Mouse (Mus musculus) olfactory bulb, adult 2 months (tissue): ENCODE measurements at regions not wholly inside any gene's neighbourhood (a gene's known extent, or its start where the extent isn't known, plus 50 kb on each side); places are given as distances from the start of the nearest gene placed in this dataset.

Experiments used
- CTCF ChIP-seq: fragments of 200-500 bp; IDR thresholded peaks from 2 replicates; pipeline ENCODE4 v1.5.1; 2012; ENCODE audit warnings: low read depth, mild to moderate bottlenecking, low read length, moderate library complexity; ENCODE audit not compliant: insufficient read depth
- POLR2A ChIP-seq: fragments of 200-500 bp; IDR thresholded peaks from 2 replicates; pipeline ENCODE4 v1.6.1; 2012; ENCODE audit warnings: mild to moderate bottlenecking, low read depth, low read length, moderate library complexity; ENCODE audit not compliant: insufficient read depth

GRCm38 (mm10) chr7:77882605-77883354 lies 855.0 kb downstream of the Ntrk3 start:
- TF ChIP-seq CTCF = no peak
- TF ChIP-seq POLR2A = no peak
